Mouse (Mus musculus) cerebellum, adult 11-12 months (tissue): ENCODE measurements around the gene Gm3045.

ENCODE experiments used
- DNase-seq: peaks from one replicate; pipeline ENCODE4 v3.0.0; 2022

The Gm3045 gene

DNA sequence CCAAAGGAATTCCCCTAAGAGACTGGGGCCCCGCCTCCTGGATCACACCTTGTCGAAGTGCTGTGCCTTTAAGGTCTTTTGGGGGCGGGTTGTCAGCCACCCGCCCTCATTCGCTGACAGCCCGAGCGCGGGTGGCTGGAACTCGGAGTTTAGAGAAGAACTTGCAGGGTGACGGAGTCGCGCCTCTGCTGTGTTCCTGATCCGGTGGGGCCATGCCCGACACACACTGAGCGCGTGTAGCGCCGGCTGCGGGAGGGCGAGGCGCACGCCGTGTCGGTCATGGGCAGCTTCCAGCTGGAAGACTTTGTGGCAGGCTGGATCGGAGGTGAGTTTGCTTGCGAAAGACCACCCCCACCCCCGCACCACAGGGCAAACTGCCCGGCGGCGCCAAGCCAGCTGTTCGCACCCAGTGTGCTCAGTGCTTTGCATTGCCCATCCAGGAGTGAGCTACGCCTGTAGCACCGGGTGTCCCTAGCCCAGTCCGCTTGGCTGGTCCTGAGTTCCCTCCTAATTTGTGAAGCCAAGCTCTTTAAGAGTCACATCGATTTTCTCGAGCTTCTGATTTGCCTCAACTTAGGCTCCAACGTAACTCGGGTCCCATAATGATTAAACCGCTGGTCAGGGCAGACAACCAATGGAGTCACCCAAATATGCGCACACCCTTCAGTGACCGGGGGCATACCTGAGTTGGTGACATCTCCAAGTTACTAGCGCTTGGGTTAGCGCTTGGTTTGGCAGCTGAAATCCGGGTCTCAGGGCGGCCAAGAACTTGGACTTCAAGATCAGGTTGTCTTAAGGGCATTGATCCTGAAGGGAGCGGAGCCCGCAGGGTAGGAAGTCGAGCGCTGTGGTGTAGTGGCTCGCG is 12.0 kb downstream of the Gm3045 start, which contains the start of gene Slc25a48:
Gene Slc25a48 (plus strand): TSS at position 145 of the 865 bp plus-strand sequence.
- no peak for DNase-seq

DNA sequence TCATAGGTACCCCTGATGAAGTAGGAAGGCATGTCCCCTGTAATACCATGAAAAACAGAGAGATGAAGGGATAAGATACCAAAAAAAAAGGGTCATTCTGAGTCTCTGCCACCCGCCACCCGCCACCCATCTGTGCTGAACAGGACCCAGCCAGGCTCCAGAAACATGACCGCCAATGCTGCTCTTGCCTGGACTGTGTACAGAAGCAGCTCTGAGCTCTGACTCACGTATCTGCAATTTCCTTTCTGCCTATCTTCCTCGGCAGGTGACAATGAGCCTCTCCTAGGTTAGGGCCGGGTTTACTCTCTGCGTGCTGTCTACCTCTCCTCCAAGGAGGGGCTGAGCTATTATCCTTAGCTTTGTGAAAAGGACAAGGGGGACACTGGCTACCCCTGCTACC is 17.0 kb downstream of the Gm3045 start:
- no peak for DNase-seq

DNA sequence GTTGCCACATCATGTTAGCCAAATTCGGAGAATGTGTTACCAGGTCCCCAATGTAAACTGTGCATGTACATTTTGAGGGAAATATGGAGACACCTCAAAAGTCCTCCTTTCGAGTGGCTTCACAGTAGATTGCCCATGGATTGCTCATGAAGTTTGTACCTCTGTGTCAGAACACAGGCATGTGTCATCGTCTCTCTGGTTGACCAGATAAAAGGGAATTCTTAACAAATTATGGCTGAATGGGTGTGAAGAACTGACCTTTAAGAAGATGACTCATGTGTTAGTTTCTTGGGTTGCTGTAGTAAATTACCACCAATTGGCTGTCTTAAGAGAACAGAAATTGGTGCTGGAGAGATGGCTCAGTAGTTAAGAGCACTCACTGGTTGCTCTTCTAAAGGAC is 17.7 kb downstream of the Gm3045 start:
- DNase-seq, result no peak

DNA sequence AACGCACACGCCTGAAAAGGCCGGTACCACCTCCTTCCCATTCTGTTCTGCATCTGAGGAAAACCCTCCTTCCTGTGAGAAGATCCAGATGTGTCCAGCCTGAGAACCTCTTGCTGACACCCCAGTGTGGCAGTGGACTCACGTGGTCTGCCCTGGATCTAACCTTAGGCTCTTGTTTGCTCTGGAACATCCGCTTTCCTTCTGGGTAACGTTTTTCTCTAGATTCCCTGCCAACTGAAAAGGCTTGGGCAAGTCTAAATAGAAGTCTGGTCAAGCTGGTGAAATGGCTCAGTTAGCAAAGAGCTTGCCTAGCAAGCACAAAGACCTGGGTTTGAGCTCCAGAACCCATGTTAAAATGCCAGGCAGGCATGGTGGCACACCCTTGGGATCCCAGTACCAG is 18.6 kb downstream of the Gm3045 start:
- no peak for DNase-seq

DNA sequence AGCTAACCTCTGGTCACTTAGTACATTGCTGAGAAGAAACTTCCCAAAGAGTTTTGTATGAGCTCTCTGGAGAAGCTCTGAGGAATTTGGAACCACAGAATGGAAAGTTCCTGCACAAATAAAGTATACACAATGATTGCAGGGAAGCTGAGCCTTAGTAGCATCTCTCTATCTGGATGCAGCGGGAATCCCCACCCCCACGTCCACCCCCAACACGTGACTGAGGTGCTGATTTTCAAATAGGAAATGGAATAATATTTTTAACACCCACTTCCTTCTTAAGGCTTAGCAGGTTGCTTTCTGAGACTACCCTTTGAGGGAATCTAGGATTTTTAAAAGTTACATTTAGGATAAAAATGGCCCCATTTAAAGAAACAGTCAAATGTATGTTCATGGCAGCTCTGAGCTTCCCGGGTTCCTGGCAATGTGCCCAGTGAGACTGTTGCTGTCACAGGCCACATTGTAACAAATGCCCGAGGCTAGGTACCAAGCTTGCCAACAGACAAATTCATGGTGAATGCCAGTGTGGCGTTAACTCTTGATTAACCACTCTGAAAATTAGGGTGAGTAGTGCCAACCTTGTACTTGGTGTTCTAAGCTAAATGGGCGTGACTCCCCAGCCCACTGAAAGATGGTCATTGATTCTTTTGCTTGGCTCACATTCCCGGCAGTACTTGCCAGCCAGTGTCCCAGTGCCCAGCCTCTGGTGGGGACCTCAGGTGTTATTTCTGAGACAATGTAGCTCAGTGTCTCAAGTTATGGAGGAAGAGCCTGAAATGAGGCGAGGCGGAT is 23.0 kb downstream of the Gm3045 start:
- no peak for DNase-seq

DNA sequence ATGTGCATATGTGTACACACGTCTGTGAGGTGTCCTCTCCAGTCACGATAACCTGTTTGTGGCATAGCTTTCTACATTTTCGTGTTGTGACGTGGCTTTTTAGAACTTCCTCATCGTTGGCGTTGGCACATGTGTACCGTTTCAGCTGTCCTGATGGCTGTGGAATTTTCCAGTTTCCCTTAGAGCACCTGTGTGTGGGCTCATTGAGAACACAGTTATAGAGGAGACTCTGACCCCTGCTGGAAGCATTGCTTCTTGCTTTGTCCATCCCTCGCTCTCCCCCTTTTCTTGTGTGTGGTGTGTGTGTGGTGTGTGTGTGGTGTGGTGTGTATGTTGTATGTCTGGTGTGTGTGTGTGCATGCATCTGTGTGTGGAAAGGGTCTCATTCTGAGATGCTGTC is 23.6 kb downstream of the Gm3045 start:
- DNase-seq, result no peak

DNA sequence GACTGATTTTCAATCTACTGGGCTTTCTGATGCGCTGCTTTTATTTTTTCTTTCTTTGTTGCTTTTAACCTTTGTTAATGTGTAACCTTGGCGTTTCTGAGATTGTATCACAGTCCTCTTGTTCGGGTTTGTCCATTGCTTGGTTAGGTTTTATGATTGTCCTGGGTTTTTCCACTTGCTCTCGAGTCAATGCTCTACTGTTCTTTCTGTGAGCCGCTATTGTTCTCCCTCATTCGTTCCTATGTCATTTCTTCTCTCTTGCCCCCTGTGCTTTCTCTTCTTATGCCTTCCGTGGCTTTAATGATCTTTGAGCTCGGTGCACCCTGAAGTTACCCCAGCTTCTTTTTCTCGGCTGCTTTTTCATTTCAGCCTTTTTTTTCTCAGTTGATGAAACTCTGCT is 31.6 kb downstream of the Gm3045 start:
- no peak for DNase-seq

DNA sequence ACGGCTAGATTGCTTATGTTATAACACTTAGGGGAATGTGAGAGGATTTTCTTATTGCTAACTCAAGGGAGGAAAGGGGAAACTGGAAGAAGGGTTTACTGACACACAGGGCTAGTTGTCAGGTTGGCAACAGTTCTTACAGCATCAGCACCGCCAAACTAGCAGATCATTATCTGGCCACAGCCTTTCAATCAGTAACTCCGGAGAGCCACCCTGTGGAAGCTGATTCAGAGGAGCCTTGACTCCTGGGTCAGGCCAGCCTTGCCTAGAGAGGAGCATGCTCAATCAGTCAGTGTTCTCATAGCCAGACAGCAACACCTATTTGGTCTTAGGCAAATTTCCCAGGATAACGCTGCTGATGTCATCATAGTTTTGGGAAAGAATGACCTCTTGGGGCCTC is 35.1 kb downstream of the Gm3045 start:
- no peak for DNase-seq

DNA sequence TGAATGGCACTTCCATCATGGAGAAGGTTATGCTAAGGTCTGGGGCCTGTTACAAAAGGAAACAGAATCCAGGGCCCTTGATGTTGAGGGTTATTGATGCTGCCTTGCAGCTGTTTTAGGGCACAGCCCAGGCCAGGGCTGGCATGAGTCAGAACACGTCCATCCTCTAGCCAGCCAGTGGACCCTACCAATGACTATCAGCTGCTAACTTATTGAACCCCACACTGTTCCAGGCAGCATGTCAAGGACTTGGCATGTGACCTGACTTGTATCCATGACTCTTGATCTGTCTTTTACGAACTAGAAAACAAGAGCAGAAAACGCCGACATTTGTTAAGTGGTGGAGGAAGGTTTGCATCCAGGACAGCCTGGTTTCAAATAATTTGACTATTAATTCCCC is 36.4 kb downstream of the Gm3045 start:
- no peak for DNase-seq

DNA sequence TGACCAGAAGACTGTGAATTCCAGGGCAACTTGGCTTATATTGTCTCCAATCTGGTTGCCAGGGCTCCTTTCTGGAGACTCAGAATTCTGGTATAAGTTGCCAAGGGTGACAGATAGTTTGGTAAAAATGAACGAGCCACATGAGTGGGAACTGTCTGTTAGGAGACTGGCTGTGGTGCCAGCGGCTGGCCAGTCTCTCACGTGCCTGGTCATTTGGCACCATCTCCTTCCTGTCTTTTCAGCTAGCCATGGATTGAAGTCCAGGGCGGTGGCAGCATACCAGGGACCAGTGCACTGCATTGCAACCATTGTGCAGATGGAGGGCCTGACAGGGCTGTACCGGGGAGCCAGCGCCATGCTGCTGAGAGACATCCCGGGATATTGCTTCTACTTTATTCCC is 36.9 kb downstream of the Gm3045 start:
- no peak for DNase-seq

DNA sequence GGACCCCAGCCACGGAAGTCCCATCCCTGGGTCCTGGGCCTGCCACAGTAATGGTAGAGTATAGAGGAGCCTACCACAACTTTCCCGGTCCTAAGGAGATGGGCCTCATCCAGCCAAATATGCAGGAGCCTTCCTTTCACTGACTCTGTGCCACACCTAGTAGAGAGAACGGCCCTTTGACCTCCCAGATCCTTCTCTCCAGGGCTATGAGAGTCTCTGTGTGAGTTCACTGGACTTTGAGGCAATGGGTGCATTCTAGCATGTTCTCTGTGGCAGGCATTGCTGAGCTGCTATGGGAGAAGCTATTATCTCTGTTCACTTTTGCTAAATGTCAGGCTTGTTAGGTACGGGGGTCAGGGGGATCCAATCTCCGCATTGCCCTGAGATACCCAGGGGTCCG is 37.4 kb downstream of the Gm3045 start:
- DNase-seq, result no peak

DNA sequence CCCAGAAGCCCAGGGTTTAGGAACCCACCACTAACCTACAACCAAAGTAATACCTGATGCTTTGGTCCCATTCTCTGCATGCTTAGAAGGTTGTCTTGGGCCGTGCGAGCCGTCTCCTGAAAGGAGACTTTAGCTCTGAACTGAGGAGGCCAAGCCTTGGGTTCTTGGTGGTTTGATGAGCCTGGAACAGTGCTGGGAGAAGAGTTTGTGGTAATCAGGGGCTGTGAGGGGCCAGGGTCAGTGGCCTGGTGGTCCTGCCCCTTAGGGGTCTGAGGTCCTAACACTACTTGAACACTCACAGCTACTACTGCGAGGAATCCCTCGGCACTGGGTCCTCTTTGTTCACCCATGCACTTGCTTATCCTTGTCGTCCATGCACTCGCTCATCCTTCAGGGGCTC is 41.4 kb downstream of the Gm3045 start:
- DNase-seq, result no peak

DNA sequence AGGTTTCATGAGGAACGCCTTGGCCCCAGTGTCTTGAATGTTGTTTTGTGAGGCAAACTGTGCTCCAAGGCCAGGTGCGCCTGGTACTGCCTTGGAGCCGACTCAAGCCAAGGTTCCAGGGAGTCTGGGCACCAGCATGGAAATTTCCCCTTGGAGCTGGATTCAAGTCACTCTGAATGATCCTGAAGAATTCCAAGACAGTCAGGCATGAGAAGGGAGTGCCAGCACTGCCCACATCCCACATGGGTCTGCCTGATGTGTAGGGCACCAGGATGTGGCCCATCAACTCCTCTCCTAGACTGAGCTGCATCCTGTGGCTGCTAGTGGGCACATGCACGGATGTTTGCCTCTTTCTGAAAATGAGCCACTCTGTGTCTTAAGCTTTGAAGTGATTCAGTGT is 42.1 kb downstream of the Gm3045 start:
- DNase-seq, result no peak

DNA sequence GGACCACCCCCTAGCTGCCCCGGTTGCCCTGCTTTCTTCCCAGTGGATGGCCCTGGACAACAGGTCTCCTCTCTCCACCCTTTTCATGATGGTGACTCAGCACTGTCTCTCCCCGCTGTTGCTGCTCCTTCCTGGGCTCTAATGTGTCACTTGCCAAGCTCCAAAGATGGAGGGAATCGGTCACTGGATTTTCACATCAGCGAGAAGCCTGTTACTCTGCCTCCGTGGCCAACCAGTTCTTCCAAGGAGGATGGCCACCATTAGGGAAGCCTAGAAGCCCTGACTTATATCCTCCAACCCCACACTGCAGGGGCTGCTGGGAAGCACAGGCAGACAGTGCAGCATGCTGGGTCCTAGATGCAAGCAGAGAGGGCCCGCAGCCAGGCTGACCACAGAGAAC is 44.8 kb downstream of the Gm3045 start:
- no peak for DNase-seq

DNA sequence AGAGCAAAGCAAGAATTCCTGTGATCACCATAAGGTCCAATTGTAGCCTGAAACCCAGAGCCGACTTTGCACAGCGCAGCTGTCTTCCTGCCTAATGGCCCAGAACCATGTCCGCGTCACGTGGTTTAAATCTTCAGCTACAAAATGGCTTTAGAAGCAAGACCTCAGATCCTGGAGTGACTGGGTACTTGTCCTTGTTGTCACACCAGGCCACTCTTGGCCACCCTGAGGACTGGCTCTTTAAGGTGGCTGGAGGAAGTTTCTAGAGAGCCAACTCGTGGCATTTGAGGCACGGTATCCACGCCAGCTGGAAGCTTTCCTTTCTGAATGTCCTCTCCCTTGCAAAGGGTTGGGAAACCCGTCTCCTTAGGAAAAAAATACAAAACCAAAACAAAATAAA is 45.6 kb downstream of the Gm3045 start:
- DNase-seq, result no peak

DNA sequence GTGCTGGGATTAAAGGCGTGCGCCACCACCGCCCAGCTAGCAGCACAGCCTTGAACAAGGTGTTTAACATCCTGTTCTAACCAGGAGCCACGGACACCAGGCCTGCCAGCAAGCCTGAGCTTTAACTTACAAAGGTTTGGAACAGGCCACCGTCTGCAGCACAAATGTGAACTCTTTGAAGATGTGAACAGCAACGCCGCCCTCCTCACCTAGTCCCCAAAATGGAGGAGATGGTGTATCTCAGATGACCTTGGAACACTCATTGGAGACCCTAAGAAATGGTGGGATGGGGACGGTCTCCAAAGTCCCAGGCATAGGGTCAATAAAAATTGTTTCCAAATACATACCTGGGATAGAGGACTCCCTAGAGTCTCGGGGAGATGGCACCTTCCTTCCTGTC is 46.3 kb downstream of the Gm3045 start:
- no peak for DNase-seq

DNA sequence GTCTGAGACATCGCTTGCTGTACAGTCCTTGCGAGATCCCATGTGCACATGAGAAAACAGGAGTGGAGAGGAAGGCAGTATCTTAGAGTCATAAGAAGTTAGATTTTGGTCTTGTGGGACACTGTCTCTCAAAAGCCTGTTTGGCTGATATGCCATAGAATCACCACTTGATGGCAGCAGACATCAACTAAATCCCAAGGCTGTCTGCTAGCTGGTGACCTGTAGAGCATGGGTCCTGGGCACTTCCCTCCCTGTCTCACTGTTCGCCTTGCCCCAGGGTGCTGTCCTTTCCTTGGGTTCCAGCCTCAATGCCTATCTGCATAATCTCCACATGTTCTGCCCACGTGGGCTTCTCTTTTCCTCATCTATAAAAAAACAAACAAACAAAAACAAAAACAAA is 49.0 kb downstream of the Gm3045 start:
- DNase-seq, result no peak

DNA sequence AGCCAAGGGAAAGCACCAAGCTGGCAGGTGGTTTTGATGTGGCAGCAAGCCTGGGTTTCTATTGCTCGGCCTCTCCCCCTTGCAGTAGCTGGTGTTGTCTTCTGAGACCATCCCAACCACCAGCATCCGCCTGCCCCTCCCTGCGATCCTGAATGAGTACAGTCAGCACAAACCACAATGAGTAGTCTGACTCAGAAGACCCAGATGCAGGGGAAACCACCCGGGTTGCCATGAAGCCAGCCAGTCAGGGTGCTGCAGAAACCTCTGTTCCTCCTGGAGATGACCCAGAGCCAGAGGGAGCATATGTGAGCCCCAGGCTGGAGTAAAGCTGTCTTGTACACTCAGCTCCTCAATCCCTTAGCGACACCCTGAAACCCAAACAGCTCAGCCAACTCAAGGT is 50.4 kb downstream of the Gm3045 start:
- no peak for DNase-seq

DNA sequence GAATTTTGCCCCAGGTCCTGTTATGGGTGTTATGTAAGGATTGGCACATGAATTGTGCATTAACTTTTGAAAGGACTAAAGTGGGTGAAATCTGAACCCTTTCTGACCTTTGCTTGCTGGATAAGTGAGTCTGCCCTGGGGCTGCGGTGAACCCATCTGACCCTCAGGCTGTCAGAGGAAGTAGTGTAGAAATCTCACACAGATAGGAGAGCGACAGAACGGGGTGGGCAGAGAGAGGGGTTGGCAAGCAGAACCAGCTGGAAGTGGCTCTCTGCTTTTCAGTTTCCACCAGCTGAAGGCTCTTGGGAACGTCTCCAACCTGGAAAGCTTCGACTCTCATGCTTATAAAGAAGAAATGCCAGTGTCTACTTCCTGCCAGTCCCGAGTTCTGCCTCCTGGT is 50.9 kb downstream of the Gm3045 start:
- DNase-seq, result no peak

DNA sequence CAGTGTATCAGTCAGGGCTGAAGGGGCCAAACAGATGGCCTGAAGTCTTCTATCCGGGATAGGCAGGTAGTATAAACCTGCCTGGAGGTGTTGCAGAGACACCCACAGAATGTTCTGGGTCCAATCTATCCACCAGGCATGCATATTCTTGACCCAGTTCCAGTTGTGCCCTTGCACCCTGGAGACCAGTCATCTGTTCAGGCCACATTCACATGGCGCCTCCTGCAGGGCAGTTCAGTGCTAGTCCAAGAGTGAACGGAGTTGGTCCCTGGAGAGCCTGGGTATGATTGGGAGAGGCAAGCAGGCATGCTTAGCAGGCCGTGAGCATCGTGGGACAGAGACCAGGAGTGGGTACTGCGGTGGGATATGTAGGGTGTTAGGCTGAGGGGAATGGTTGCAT is 51.6 kb downstream of the Gm3045 start:
- no peak for DNase-seq

DNA sequence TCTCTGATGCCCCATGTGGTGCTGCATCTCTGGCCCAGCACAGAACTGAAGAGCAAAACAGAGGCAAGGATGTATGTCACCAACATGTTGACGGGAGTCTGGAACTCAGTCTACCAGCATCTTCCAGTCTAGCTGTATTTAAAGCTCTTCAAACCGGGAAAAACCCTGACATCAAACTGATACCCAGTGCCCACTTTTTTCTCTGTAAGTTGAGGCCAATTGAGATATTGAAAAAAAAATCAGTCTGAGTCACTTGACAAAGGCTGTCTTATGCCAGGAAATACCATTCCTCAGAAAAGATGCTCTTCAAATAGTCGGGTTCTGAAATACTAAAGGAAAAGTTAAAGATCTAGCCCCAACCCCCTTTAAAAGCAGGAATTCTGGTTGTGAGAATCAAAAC is 55.8 kb downstream of the Gm3045 start, which contains the start of gene Il9:
Gene Il9 (minus strand): TSS at position 101 of the 400 bp plus-strand sequence.
- DNase-seq, result no peak
